Mouse (Mus musculus) mature B cell (primary cell): ENCODE results near the gene Crybg3.

Source experiments
- in situ Hi-C: fragments of 300-500 bp; cut with MboI; formaldehyde crosslinking; loops from 2 replicates; pipeline ENCODE4 v1.14.3; 2019

Gene Crybg3

GRCm38 (mm10) chr16:59579237-59579636 lies 21.5 kb downstream of the Crybg3 start:
- in situ Hi-C loops = no loop called here

GRCm38 (mm10) chr16:59573961-59574360 lies 26.8 kb downstream of the Crybg3 start:
- in situ Hi-C loops = no loop called here

GRCm38 (mm10) chr16:59572685-59573084 lies 28.1 kb downstream of the Crybg3 start:
- in situ Hi-C loops = no loop called here

GRCm38 (mm10) chr16:59570807-59571206 lies 30.0 kb downstream of the Crybg3 start:
- in situ Hi-C loops = no loop called here

GRCm38 (mm10) chr16:59569837-59570236 lies 30.9 kb downstream of the Crybg3 start:
- in situ Hi-C loops = no loop called here

GRCm38 (mm10) chr16:59567721-59568381 lies 32.9 kb downstream of the Crybg3 start:
- in situ Hi-C loops = no loop called here

- in situ Hi-C loops = no loop called here
These were observed 34.3 kb downstream of the Crybg3 start for GRCm38 (mm10) chr16:59566437-59566836.

- in situ Hi-C loops = no loop called here
These were observed 35.1 kb downstream of the Crybg3 start for GRCm38 (mm10) chr16:59565631-59566030.

GRCm38 (mm10) chr16:59564025-59564424 lies 36.8 kb downstream of the Crybg3 start:
- in situ Hi-C loops = no loop called here

GRCm38 (mm10) chr16:59559300-59560200 lies 41.2 kb downstream of the Crybg3 start:
- in situ Hi-C loops = no loop called here

- in situ Hi-C loops = no loop called here
These were observed 41.9 kb downstream of the Crybg3 start for GRCm38 (mm10) chr16:59558916-59559299.

GRCm38 (mm10) chr16:59553490-59554161 lies 47.2 kb downstream of the Crybg3 start:
- in situ Hi-C loops = no loop called here

GRCm38 (mm10) chr16:59551507-59551906 lies 49.3 kb downstream of the Crybg3 start:
- in situ Hi-C loops = no loop called here

- in situ Hi-C loops = no loop called here
These were observed 51.1 kb downstream of the Crybg3 start for GRCm38 (mm10) chr16:59549631-59550030.

- in situ Hi-C loops = no loop called here
These were observed 52.2 kb downstream of the Crybg3 start for GRCm38 (mm10) chr16:59548582-59548947.

GRCm38 (mm10) chr16:59547887-59548581 lies 52.7 kb downstream of the Crybg3 start:
- in situ Hi-C loops = no loop called here

GRCm38 (mm10) chr16:59547466-59547865 lies 53.3 kb downstream of the Crybg3 start:
- in situ Hi-C loops = no loop called here

GRCm38 (mm10) chr16:59545360-59545759 lies 55.4 kb downstream of the Crybg3 start:
- in situ Hi-C loops = no loop called here

- in situ Hi-C loops = no loop called here
These were observed 59.4 kb downstream of the Crybg3 start for GRCm38 (mm10) chr16:59541382-59541781.

GRCm38 (mm10) chr16:59540944-59541343 lies 59.8 kb downstream of the Crybg3 start:
- in situ Hi-C loops = no loop called here

- in situ Hi-C loops = no loop called here
These were observed 65.1 kb downstream of the Crybg3 start for GRCm38 (mm10) chr16:59535673-59536072.

- in situ Hi-C loops = no loop called here
These were observed 66.4 kb downstream of the Crybg3 start for GRCm38 (mm10) chr16:59534349-59534748.
